Mouse (Mus musculus): Measurements from ENCODE around the gene Tax1bp1.

GRCm38 (mm10) chr6:52734630-52735029 lies 21.1 kb downstream of the Tax1bp1 start:
- TF ChIP-seq CTCF (IDR thresholded peaks at IDR 0.05; ENCODE audit: low read depth, low read length) (no peak), POLR2A (IDR thresholded peaks at IDR 0.05; ENCODE audit: extremely low read depth, insufficient read depth, low read length) (no peak)

Measured in liver, adult 2 months (tissue).